Comparison of ENCODE assay signal across 23 mouse cellular contexts in genomic region chr3:109807211-109807934, GRCm38 (mm10).
DNase-seq lines count a peak whose midpoint lies in the region; ATAC-seq and TF ChIP-seq lines count a peak whose summit lies in the region.
"Had no signal": no experiment of that assay in that cellular context is flagged by ENCODE, and none has a peak within 500 bp of the region (broad histone marks: within the 10 kb centered on the region; RNA-seq: fewer than 3 reads in every experiment).

No protein-coding gene starts in this region.

- H3K4me2 ChIP-seq in hindbrain, embryonic 12.5 days (replicated peaks): no peak overlapping the region
- H3K4me2 ChIP-seq in hindbrain, embryonic 13.5 days: no peak overlapping the region
- no peak overlapping the region for H3K4me2 ChIP-seq in midbrain, postnatal 0 days (ENCODE audit: low read depth, low read length, poor library complexity, severe bottlenecking)
- H3K4me2 ChIP-seq in intestine, embryonic 15.5 days (replicated peaks): no peak overlapping the region
- H3K4me2 ChIP-seq: heart, embryonic 15.5 days; stomach, embryonic 15.5 days had no signal

- no peaks in the 10 kb centered on the region for H3K9me3 ChIP-seq in hindbrain, embryonic 12.5 days (replicated peaks)
- H3K9me3 ChIP-seq in hindbrain, embryonic 13.5 days: no peaks in the 10 kb centered on the region
- H3K9me3 ChIP-seq in midbrain, postnatal 0 days (ENCODE audit: low read length): no peaks in the 10 kb centered on the region
- no peaks in the 10 kb centered on the region for H3K9me3 ChIP-seq in intestine, embryonic 15.5 days
- H3K9me3 ChIP-seq: heart, embryonic 15.5 days; limb, embryonic 10.5 days; stomach, embryonic 15.5 days had no signal

- H3K9ac ChIP-seq in hindbrain, embryonic 12.5 days: no peak overlapping the region
- no peak overlapping the region for H3K9ac ChIP-seq in hindbrain, embryonic 13.5 days
- no peak overlapping the region for H3K9ac ChIP-seq in midbrain, postnatal 0 days (replicated peaks; ENCODE audit: low read length, poor library complexity, severe bottlenecking)
- H3K9ac ChIP-seq in intestine, embryonic 15.5 days: no peak overlapping the region
- H3K9ac ChIP-seq: forebrain, postnatal 0 days; heart, embryonic 15.5 days; liver, postnatal 0 days; stomach, embryonic 15.5 days had no signal

- peak; percentile 66; the same call in 1 of the 2 replicates for ATAC-seq in hindbrain, embryonic 12.5 days (ENCODE audit: low FRiP score)
- no peak for ATAC-seq in hindbrain, embryonic 13.5 days (ENCODE audit: low FRiP score)
- 0 out of 2 replicates have a peak, but pooled peaks have one; percentile 20 for ATAC-seq in midbrain, postnatal 0 days (ENCODE audit: low FRiP score)
- ATAC-seq in intestine, embryonic 15.5 days: no peak
- ATAC-seq: activated CD4-positive, CD25-positive, alpha-beta regulatory T cell, adult 4 months; forebrain, postnatal 0 days; intestine, embryonic 16.5 days; liver, postnatal 0 days had no signal

- TF ChIP-seq POLR2A in cerebellum, adult 2 months (IDR thresholded peaks at IDR 0.05; ENCODE audit: borderline replicate concordance, insufficient read depth, low read length): no peak

- DNase-seq in Muller cell, postnatal 12 days (ENCODE audit: inconsistent ontology term): peak; percentile 15
- peak; percentile 29 for DNase-seq in embryo, embryonic 10.5 days (ENCODE audit: low spot score)
- no peak for DNase-seq in midbrain, postnatal 0 days (ENCODE audit: low spot score)
- no peak for DNase-seq in cerebellum, adult 2 months
- DNase-seq: adrenal gland, postnatal 10 days; cerebellum, adult 11-12 months; cerebellum, postnatal 25 days; forebrain, postnatal 0 days; gastrocnemius, postnatal 36 days; heart, postnatal 4 days; kidney, postnatal 4 days; liver, postnatal 0 days; lung, postnatal 10 days; thymus, adult 18-20 months had no signal

- no peak overlapping the region for H3K4me3 ChIP-seq in hindbrain, embryonic 12.5 days
- H3K4me3 ChIP-seq in hindbrain, embryonic 13.5 days: no peak overlapping the region
- H3K4me3 ChIP-seq in midbrain, postnatal 0 days (ENCODE audit: low read depth, low read length): no peak overlapping the region
- no peak overlapping the region for H3K4me3 ChIP-seq in cerebellum, adult 2 months (replicated peaks; ENCODE audit: insufficient read depth, low read depth, low read length)
- no peak overlapping the region for H3K4me3 ChIP-seq in intestine, embryonic 15.5 days (replicated peaks)
- H3K4me3 ChIP-seq: heart, embryonic 15.5 days; limb, embryonic 10.5 days; megakaryocyte, embryonic 14.5 days; stomach, embryonic 15.5 days had no signal

- 55% methylated on average over 6 of the region's 6 CpGs for WGBS in hindbrain, embryonic 12.5 days
- WGBS in hindbrain, embryonic 13.5 days: 53% methylated on average over 6 of the region's 6 CpGs
- WGBS in midbrain, postnatal 0 days: 61% methylated on average over 6 of the region's 6 CpGs
- WGBS in cerebellum, adult 2 months: 80% methylated on average over 6 of the region's 6 CpGs
- WGBS in intestine, embryonic 15.5 days: 80% methylated on average over 6 of the region's 6 CpGs

- H3K4me1 ChIP-seq in hindbrain, embryonic 12.5 days: no peaks in the 10 kb centered on the region
- 0 out of 2 replicates have a peak, but pooled peaks cover 8% of the 10 kb centered on the region for H3K4me1 ChIP-seq in hindbrain, embryonic 13.5 days (replicated peaks)
- H3K4me1 ChIP-seq in midbrain, postnatal 0 days (ENCODE audit: insufficient read depth, low read length): peaks cover 3% of the 10 kb centered on the region
- H3K4me1 ChIP-seq in cerebellum, adult 2 months (ENCODE audit: control insufficient read depth, insufficient read depth, low read length): no peaks in the 10 kb centered on the region
- no peaks in the 10 kb centered on the region for H3K4me1 ChIP-seq in intestine, embryonic 15.5 days (replicated peaks)
- H3K4me1 ChIP-seq: heart, embryonic 15.5 days; limb, embryonic 10.5 days; megakaryocyte, embryonic 14.5 days; stomach, embryonic 15.5 days had no signal

- H3K27ac ChIP-seq in hindbrain, embryonic 12.5 days: no peak overlapping the region
- H3K27ac ChIP-seq in hindbrain, embryonic 13.5 days: no peak overlapping the region
- H3K27ac ChIP-seq in midbrain, postnatal 0 days (ENCODE audit: low read depth, low read length): no peak overlapping the region
- H3K27ac ChIP-seq in cerebellum, adult 2 months (ENCODE audit: insufficient read depth, low read length): no peak overlapping the region
- no peak overlapping the region for H3K27ac ChIP-seq in intestine, embryonic 15.5 days
- H3K27ac ChIP-seq: heart, embryonic 15.5 days; limb, embryonic 10.5 days; stomach, embryonic 15.5 days had no signal

- TF ChIP-seq CTCF in midbrain, postnatal 0 days (IDR thresholded peaks at IDR 0.05): no peak
- no peak for TF ChIP-seq CTCF in cerebellum, adult 2 months (IDR thresholded peaks at IDR 0.05; ENCODE audit: borderline replicate concordance, insufficient read depth, low read depth, low read length)

- no peaks in the 10 kb centered on the region for H3K27me3 ChIP-seq in hindbrain, embryonic 12.5 days
- H3K27me3 ChIP-seq in hindbrain, embryonic 13.5 days: no peaks in the 10 kb centered on the region
- H3K27me3 ChIP-seq in midbrain, postnatal 0 days (ENCODE audit: insufficient read depth, low read length): no peaks in the 10 kb centered on the region
- H3K27me3 ChIP-seq in cerebellum, adult 2 months (ENCODE audit: control insufficient read depth, insufficient read depth, low read length): no peaks in the 10 kb centered on the region
- no peaks in the 10 kb centered on the region for H3K27me3 ChIP-seq in intestine, embryonic 15.5 days (replicated peaks)
- H3K27me3 ChIP-seq: heart, embryonic 15.5 days; megakaryocyte, embryonic 14.5 days; stomach, embryonic 15.5 days had no signal

- H3K36me3 ChIP-seq in hindbrain, embryonic 12.5 days: no peaks in the 10 kb centered on the region
- H3K36me3 ChIP-seq in hindbrain, embryonic 13.5 days: no peaks in the 10 kb centered on the region
- no peaks in the 10 kb centered on the region for H3K36me3 ChIP-seq in midbrain, postnatal 0 days (ENCODE audit: insufficient read depth, low read length)
- H3K36me3 ChIP-seq in intestine, embryonic 15.5 days: no peaks in the 10 kb centered on the region
- H3K36me3 ChIP-seq: heart, embryonic 15.5 days; limb, embryonic 10.5 days; stomach, embryonic 15.5 days had no signal

Comparison
In these comparisons a context has a peak if more than half of its experiments do, and no peak if none do; other contexts are left out.
1. ATAC-seq: peak in hindbrain, embryonic 12.5 days (single experiment) and midbrain, postnatal 0 days (single experiment); none in hindbrain, embryonic 13.5 days (single experiment) and intestine, embryonic 15.5 days (single experiment).
2. DNase-seq: peak in Muller cell, postnatal 12 days (single experiment) and embryo, embryonic 10.5 days (single experiment); none in midbrain, postnatal 0 days (single experiment) and cerebellum, adult 2 months (0 of 2).